Mouse (Mus musculus) spleen, postnatal 4 days (tissue): ENCODE results near the gene Defb23.
A peak's percentile ranks its signal among the peaks of the same experiment; 100 is the strongest.

ENCODE experiments used
- DNase-seq, 2 experiments: peaks; one replicate each; pipeline ENCODE4 v3.0.0; 2022; ENCODE audit warnings: low spot score in 2 of 2

Gene Defb23

DNA sequence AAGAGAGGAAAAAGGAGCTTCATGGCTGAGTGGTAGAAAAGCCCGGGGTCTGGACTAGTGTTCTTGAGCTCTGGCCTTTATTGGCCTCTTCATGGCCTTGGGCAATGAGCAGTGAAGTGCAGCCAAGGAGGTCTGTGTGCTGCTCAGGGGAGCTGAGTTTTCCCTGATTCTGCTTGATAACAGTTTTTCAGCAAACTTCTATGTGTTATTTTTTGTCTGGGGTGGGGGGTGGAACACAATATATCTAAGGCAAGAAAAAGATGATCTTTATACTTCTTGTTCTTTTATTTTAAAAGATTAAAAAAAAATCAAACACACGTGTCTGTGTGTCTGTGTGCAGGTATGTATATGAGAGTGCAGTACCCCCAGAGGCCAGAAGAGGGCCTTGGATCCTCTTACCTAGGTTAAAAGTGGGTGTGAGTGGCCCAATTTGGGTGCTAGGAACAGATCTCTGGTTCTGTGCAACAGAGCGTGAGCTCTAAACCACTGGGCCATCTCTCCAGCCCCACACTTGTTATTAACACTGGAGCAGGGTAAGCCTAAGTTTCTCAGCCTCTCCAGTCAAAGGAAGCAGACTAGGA lies at the start of gene Defb23:
TSS of gene Defb23 (minus strand) at position 51 of the 581 bp plus-strand sequence.
- DNase-seq, result no peak

GRCm38 (mm10) chr2:152511592-152511991 lies 47.2 kb upstream of the Defb23 start, which contains the start of gene Defb26:
Defb26 (minus strand) TSS chr2:152511692.
- no peak for DNase-seq

GRCm38 (mm10) chr2:152503950-152504349 lies 39.5 kb upstream of the Defb23 start:
- DNase-seq, result no peak

GRCm38 (mm10) chr2:152500863-152501229 lies 36.4 kb upstream of the Defb23 start:
- peak in 1 of 2 experiments; percentile 16 for DNase-seq

- DNase-seq, result peak in 1 of 2 experiments; percentile 15
Observed at GRCm38 (mm10) chr2:152500204-152500862, 35.9 kb upstream of the Defb23 start.

- DNase-seq, result no peak
Observed at GRCm38 (mm10) chr2:152498020-152498419, 33.6 kb upstream of the Defb23 start.

DNA sequence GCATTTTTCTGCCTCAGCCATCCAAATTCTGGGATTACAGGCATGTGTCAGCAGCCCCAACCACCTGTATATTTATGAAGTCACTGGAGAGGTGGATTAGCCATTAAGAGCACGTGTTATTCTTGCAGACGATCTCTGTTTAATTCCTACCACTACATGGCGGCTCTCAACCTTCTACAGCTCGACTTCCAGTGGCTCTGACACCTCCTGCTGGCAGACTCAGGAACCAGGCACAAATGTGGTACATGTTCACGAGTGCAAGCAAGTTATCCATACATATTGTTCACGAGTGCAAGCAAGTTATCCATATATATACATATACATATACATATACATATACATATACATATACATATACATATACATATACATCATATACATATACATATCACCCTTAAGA lies 28.7 kb upstream of the Defb23 start:
- no peak for DNase-seq

- no peak for DNase-seq
Observed at GRCm38 (mm10) chr2:152490038-152490437, 25.6 kb upstream of the Defb23 start, which contains the start of gene Defb22. Defb22 (minus strand) TSS chr2:152490138.

DNA sequence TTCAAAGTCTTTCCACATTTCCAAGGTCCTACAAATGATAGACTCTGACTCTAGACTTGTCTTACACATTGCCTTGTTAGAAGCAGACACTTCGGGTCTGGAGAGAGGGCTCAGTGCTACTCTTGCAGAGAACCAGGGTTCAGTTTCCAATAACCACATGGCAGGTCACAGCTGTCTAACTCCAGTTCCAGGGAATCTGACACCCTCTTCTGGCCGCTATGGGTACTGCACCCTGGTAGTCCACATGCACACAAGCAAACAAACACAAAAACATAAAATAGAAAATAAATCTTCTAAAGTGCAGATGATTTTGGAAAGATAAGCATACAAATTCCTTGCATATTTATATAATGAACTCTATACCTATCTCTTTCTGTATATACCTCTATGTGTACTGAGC lies 22.6 kb upstream of the Defb23 start:
- peak in 1 of 2 experiments; percentile 66 for DNase-seq

DNA sequence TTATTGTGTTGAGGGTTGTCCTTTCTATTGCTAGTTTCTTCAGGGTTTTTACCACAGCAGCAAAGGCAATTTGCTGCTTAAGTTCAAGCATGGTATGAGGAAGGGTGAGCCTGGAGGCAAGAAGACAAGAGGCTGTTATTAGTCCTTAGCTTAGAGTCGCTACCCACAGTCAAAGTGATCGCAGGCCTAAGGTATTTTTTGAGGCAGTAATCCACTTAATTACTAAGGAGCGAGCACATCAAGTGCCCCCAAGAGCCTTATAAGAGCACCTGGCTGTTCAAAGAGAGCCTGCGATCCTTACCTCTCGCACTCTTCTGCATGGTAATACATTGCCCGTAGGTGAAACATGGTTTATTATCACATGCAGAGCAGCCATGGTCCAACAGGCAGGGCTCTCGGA lies 17.3 kb upstream of the Defb23 start:
- no peak for DNase-seq

DNA sequence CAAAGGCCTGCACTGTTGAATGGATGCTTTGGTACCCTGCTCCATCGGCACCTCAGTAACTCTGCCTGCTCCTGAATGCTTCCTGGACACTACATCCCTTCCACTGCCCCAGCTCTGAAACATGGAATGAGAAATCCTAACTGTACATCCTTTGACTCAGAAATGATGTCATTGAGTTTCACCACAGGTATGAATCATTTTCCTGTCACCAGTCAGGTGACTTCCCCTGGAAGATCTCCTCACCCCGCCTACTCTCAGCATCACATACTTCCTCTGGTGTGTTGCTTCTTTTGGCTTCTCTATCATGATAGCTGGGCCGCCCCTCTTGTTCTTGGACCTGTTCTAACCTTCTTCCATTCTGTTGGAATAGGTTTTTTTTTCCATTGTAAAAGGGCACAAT lies 16.5 kb upstream of the Defb23 start:
- no peak for DNase-seq

- DNase-seq, result no peak
Observed at GRCm38 (mm10) chr2:152476763-152477162, 12.3 kb upstream of the Defb23 start, which contains the start of gene Defb20. Defb20 (plus strand) TSS chr2:152477063.

DNA sequence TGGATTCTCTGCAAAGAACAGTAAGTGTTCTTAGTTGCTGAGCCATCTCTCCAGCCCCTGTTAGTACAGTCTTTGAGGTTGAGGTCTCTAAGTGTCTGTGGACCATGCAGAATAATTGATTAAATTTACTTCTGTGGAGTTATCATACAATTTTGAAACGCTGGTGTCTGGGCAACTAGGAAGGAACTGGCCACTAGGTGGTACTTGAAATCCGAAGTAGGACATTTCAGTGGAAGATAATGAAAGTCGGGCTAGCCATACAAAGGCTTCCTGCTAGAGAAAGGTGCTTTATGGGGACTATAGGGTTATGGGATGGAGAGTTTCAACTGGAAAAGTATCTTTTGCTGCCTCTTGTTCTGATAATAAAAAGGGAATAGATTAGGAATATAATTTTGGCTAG lies 8.0 kb upstream of the Defb23 start:
- DNase-seq, result no peak

GRCm38 (mm10) chr2:152470973-152471372 lies 6.6 kb upstream of the Defb23 start:
- no peak for DNase-seq

- DNase-seq, result no peak
Observed at GRCm38 (mm10) chr2:152459241-152459640, 5.2 kb downstream of the Defb23 start.

- no peak for DNase-seq
Observed at GRCm38 (mm10) chr2:152452101-152452781, 12.2 kb downstream of the Defb23 start.

DNA sequence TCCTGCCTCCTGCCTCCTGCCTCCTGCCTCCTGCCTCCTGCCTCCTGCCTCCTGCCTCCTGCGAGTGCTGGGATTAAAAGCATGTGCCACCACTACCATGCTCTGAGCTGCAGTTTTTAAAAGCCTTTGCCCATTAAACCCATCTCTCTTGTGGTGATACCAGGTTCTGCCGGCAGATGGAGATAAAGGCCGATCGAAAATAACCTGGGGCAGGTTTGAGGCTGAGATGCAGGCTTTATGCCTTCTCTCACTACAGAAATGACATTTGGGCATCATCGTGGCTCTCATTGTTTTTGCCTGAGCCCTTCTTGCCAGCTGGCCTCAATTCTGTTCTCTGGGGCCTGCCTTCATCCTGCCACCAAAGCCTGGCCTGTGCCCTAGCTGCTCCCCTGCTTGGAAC lies 14.2 kb downstream of the Defb23 start:
- DNase-seq, result peak in 1 of 2 experiments; percentile 43

DNA sequence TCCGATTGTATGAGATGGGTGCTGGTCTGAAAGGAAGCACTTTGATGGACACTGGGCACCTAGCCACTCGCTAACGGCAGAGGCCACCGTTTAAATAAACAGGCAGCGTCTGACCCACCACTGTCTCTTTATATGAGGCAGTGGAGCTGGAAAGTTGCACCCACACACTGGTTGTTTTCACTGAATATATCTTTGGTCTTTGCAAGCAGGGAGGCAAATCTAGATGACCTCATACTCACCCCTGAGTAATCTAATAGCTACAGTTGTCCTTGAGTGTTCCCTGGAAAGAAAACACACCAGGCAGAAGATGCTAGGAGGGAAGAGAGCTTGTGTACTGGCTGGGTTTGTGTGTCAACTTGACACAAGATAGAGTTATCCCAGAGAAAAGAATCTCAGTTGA lies 17.0 kb downstream of the Defb23 start:
- no peak for DNase-seq

DNA sequence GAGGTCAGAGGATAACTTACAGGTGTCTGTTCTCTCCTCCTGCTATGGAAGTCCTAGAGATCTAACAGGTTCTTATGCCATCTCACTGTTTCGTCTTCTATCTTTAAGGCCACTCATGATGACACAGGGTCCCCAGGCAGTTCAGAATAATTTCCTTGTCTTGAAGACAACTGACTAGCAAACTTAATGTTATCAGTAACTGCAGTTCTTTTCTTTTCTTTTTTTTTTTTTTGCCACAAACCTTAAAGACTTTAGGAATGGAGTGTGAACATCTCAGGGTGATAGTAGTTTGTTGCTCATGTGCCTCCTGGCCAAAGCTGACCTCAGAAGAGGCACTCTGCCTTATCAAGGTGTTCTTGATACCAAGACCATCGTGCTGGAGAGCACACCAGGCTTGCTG lies 17.8 kb downstream of the Defb23 start:
- DNase-seq, result no peak

GRCm38 (mm10) chr2:152443281-152443680 lies 21.1 kb downstream of the Defb23 start:
- no peak for DNase-seq

- DNase-seq, result no peak
Observed at GRCm38 (mm10) chr2:152442322-152442721, 22.1 kb downstream of the Defb23 start.

DNA sequence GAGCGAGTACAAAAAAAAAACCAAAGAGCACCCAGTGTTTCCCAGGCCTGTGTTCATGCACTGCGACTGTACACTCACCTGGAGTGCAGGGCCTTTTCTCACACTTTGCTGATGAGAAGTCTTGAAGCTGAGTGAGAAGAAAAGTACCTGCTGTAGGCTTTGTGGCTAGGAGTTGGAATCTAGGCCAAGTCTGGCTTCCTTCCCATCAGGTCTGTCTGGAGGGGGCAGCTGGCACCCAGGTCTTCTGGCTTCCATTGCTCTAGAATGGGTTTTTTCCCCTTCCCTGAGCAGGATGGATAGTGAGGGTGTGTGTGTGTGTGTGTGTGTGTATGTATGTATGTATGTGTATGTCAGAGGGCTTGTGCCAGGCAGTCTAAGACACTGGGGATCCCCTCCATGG lies 24.6 kb downstream of the Defb23 start:
- DNase-seq, result no peak

- DNase-seq, result no peak
Observed at GRCm38 (mm10) chr2:152438963-152439362, 25.5 kb downstream of the Defb23 start.
